Mouse (Mus musculus) lung, postnatal 0 days (tissue): Measurements from ENCODE around the gene Med12l. TPM values are rescaled to one million over a fixed set of nuclear protein-coding genes. Genes with fewer than 3 reads are reported as not detected.
A peak's percentile ranks its signal among the peaks of the same experiment; 100 is the strongest.

Experiments
- ATAC-seq: fragments of 200-750 bp; cut with Nextera tagmentation; 2 replicates; pipeline ENCODE4 v1.8.0; 2017; ENCODE audit warnings: moderate library complexity
- DNase-seq: peaks from one replicate; pipeline ENCODE4 v3.0.0-alpha.2; 2016; ENCODE audit warnings: low spot score
- H3K27ac ChIP-seq: fragments of 300-500 bp; sonication (generic); 2 replicates; pipeline ENCODE4 v1.5.1; 2014; ENCODE audit warnings: antibody characterized with exemption, mild to moderate bottlenecking, low read length, mixed read lengths
- H3K27me3 ChIP-seq: fragments of 300-500 bp; sonication (generic); replicated peaks from 2 replicates; pipeline ENCODE4 v1.6.1; 2014; ENCODE audit warnings: low read length, mixed read lengths; ENCODE audit not compliant: insufficient read depth
- H3K36me3 ChIP-seq: fragments of 300-500 bp; sonication (generic); 2 replicates; pipeline ENCODE4 v1.6.1; 2014; ENCODE audit warnings: low read length, mixed read lengths; ENCODE audit not compliant: insufficient read depth
- H3K4me1 ChIP-seq: fragments of 300-500 bp; sonication (generic); 2 replicates; pipeline ENCODE4 v1.6.1; 2014; ENCODE audit warnings: antibody characterized with exemption, low read depth, low read length, mixed read lengths; ENCODE audit not compliant: insufficient read depth
- H3K4me2 ChIP-seq: fragments of 300-500 bp; sonication (generic); replicated peaks from 2 replicates; pipeline ENCODE4 v1.6.1; 2014; ENCODE audit warnings: low read depth, mild to moderate bottlenecking, low read length, moderate library complexity, mixed read lengths
- H3K4me3 ChIP-seq: fragments of 300-500 bp; sonication (generic); 2 replicates; pipeline ENCODE4 v1.5.1; 2014; ENCODE audit warnings: low read depth, low read length
- H3K9ac ChIP-seq: fragments of 300-500 bp; sonication (generic); replicated peaks from 2 replicates; pipeline ENCODE4 v1.6.1; 2014; ENCODE audit warnings: low read depth, mild to moderate bottlenecking
- H3K9me3 ChIP-seq: fragments of 300-500 bp; sonication (generic); 2 replicates; pipeline ENCODE4 v1.6.1; 2016; ENCODE audit warnings: low read length, mixed read lengths
- CTCF ChIP-seq: IDR thresholded peaks from 2 replicates; pipeline ENCODE4 v1.5.1; 2016; ENCODE audit warnings: antibody characterized with exemption, mild to moderate bottlenecking
- EP300 ChIP-seq: IDR thresholded peaks from 2 replicates; pipeline ENCODE4 v1.6.1; 2016; ENCODE audit warnings: antibody characterized with exemption, mild to moderate bottlenecking, control low read depth
- WGBS: fragments of 180-500 bp; shearing (Covaris S2); extraction: QIAGEN DNeasy Blood & Tissue Kit; methylation state at CpG from one replicate; pipeline ENCODE4 v1.1.7; 2014; 5-methylcytosine and 5-hydroxymethylcytosine counted together
- polyA plus RNA-seq: library from polyadenylated mRNA; unstranded; fragments of >200 nt; fragmentation: Nextera tagmentation; extraction: Ambion mirVana; gene quantifications from 2 replicates; pipeline ENCODE4 v1.2.1, GENCODE M21; 2015

Gene Med12l
- polyA plus RNA-seq, 1 experiment from 2014 or later, result 0.27 TPM

GRCm38 (mm10) chr3:59261709-59262472 lies 256.3 kb downstream of the Med12l start:
- WGBS, result 65% methylated on average over 9 of the region's 9 CpGs
- peak overlapping the region; percentile 28; the same call in 1 of the 2 replicates for H3K4me2 ChIP-seq
- no peaks in the 10 kb centered on the region for H3K36me3 ChIP-seq
- TF ChIP-seq CTCF (no peak), EP300 (no peak)
- no peaks in the 10 kb centered on the region for H3K9me3 ChIP-seq
- H3K9ac ChIP-seq, result no peak overlapping the region
- DNase-seq (no peak), ATAC-seq (no peak)
- no peaks in the 10 kb centered on the region for H3K4me1 ChIP-seq
- no peak overlapping the region for H3K27ac ChIP-seq
- no peaks in the 10 kb centered on the region for H3K27me3 ChIP-seq
- H3K4me3 ChIP-seq, result no peak overlapping the region

GRCm38 (mm10) chr3:59262704-59263103 lies 257.1 kb downstream of the Med12l start, which contains the start of gene P2ry12:
P2ry12 (minus strand) TSS chr3:59262871.
- Histone ChIP-seq H3K9me3 (no peaks in the 10 kb centered on the region), H3K4me2 (peak within 1 kb of the TSS; percentile 28; the same call in 1 of the 2 replicates), H3K9ac (no peak within 1 kb of the TSS), H3K36me3 (no peaks in the 10 kb centered on the region), H3K4me3 (no peak within 1 kb of the TSS), H3K27me3 (no peaks in the 10 kb centered on the region), H3K27ac (no peak within 1 kb of the TSS), H3K4me1 (no peaks in the 10 kb centered on the region)
- no peak for TF ChIP-seq EP300
- DNase-seq, result peak; percentile 5
- whole genome bisulfite sequencing, result 61% methylated on average over 7 of the region's 7 CpGs
- no peak for ATAC-seq

GRCm38 (mm10) chr3:59263417-59263816 lies 257.8 kb downstream of the Med12l start:
- Histone ChIP-seq H3K27me3 (no peaks in the 10 kb centered on the region), H3K9ac (no peak overlapping the region), H3K27ac (no peak overlapping the region), H3K36me3 (no peaks in the 10 kb centered on the region), H3K4me3 (no peak overlapping the region), H3K4me1 (no peaks in the 10 kb centered on the region), H3K9me3 (no peaks in the 10 kb centered on the region), H3K4me2 (no peak overlapping the region)
- TF ChIP-seq CTCF (no peak), EP300 (no peak)
- WGBS, result 81% methylated on average over 2 of the region's 2 CpGs
- ATAC-seq (no peak), DNase-seq (no peak)

- H3K9ac ChIP-seq, result no peak overlapping the region
- H3K27me3 ChIP-seq, result no peaks in the 10 kb centered on the region
- no peak for TF ChIP-seq EP300
- no peak for TF ChIP-seq CTCF
- no peaks in the 10 kb centered on the region for H3K36me3 ChIP-seq
- 65% methylated on average over 3 of the region's 3 CpGs for WGBS
- H3K4me1 ChIP-seq, result no peaks in the 10 kb centered on the region
- H3K4me2 ChIP-seq, result no peak overlapping the region
- DNase-seq, result peak; percentile 30
- H3K27ac ChIP-seq, result no peak overlapping the region
- H3K9me3 ChIP-seq, result no peaks in the 10 kb centered on the region
- no peak for ATAC-seq
- no peak overlapping the region for H3K4me3 ChIP-seq
Observed at GRCm38 (mm10) chr3:59263988-59264387, 258.4 kb downstream of the Med12l start.

DNA sequence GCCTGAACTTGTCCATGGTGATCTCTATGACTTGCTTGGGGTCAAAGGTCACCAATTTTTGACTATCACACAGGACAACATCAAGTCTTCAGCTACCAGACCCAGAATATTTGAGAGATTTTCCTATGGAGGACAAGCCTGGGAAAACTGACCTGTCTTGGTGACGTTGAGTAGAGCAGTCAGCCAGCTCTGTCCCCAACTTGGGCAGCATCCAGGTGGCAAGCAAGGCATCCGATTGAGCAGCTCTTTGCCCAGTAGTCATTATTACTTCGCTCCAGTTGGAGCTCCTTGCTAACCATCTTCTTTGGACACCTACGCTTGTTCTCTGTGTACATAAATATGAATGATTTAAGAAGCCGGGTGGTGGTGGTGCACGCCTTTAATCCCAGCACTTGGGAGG lies 265.2 kb downstream of the Med12l start:
- DNase-seq (no peak), ATAC-seq (no peak)
- Histone ChIP-seq H3K4me1 (no peaks in the 10 kb centered on the region), H3K27me3 (no peaks in the 10 kb centered on the region), H3K4me3 (no peak overlapping the region), H3K36me3 (no peaks in the 10 kb centered on the region), H3K9me3 (no peaks in the 10 kb centered on the region), H3K9ac (no peak overlapping the region), H3K4me2 (no peak overlapping the region), H3K27ac (no peak overlapping the region)
- WGBS, result 92% methylated on average over 6 of the region's 6 CpGs
- TF ChIP-seq CTCF (no peak), EP300 (no peak)

GRCm38 (mm10) chr3:59277502-59278253 lies 272.1 kb downstream of the Med12l start:
- Histone ChIP-seq H3K4me3 (no peak overlapping the region), H3K4me2 (no peak overlapping the region), H3K36me3 (no peaks in the 10 kb centered on the region), H3K9ac (no peak overlapping the region), H3K4me1 (no peaks in the 10 kb centered on the region), H3K27me3 (no peaks in the 10 kb centered on the region), H3K27ac (no peak overlapping the region), H3K9me3 (no peaks in the 10 kb centered on the region)
- 32% methylated on average over 3 of the region's 3 CpGs for WGBS
- TF ChIP-seq CTCF (no peak), EP300 (no peak)
- ATAC-seq (no peak), DNase-seq (no peak)
